Comparison of ENCODE assay signal across 8 mouse cellular contexts in genomic region chr13:118596856-118597255, GRCm38 (mm10).
A peak's percentile ranks its signal among the peaks of the same experiment; 100 is the strongest.
DNase-seq lines count a peak whose midpoint lies in the region; ATAC-seq and TF ChIP-seq lines count a peak whose summit lies in the region.

No protein-coding gene starts in this region.

- H3K9ac ChIP-seq in midbrain, postnatal 0 days (replicated peaks; ENCODE audit: low read length, poor library complexity, severe bottlenecking): no peak overlapping the region

- H3K27ac ChIP-seq in heart, embryonic 10.5 days: no peak overlapping the region
- H3K27ac ChIP-seq in midbrain, postnatal 0 days (ENCODE audit: low read depth, low read length): no peak overlapping the region
- H3K27ac ChIP-seq in midbrain, embryonic 10.5 days (replicated peaks): no peak overlapping the region

- in situ Hi-C loops in Patski (cut with MboI; ENCODE audit: low pct_unique_long_range_greater_than_20kb): loop anchor here (5.0 kb wide), 1 partner anchor 190 kb away; no protein-coding TSS in a partner anchor

- no peaks in the 10 kb centered on the region for H3K27me3 ChIP-seq in heart, embryonic 10.5 days (ENCODE audit: insufficient read depth, poor library complexity, severe bottlenecking)
- no peaks in the 10 kb centered on the region for H3K27me3 ChIP-seq in midbrain, postnatal 0 days (ENCODE audit: insufficient read depth, low read length)
- 0 out of 2 replicates have a peak, but pooled peaks cover 4% of the 10 kb centered on the region for H3K27me3 ChIP-seq in midbrain, embryonic 10.5 days (ENCODE audit: low read depth, poor library complexity, severe bottlenecking)
- H3K27me3 ChIP-seq in Patski: no peaks in the 10 kb centered on the region

- no peaks in the 10 kb centered on the region for H3K4me1 ChIP-seq in heart, embryonic 10.5 days
- no peaks in the 10 kb centered on the region for H3K4me1 ChIP-seq in midbrain, postnatal 0 days (ENCODE audit: insufficient read depth, low read length)
- peaks cover 7% of the 10 kb centered on the region; the same call in 1 of the 2 replicates for H3K4me1 ChIP-seq in midbrain, embryonic 10.5 days

- DNase-seq in heart, adult 11 months: peak; percentile 83
- DNase-seq in heart, embryonic 10.5 days (ENCODE audit: low spot score): no peak
- no peak for DNase-seq in midbrain, postnatal 0 days (ENCODE audit: low spot score)
- no peak for DNase-seq in midbrain, embryonic 10.5 days (ENCODE audit: low spot score)
- DNase-seq in Patski (ENCODE audit: low read depth, low spot score): no peak
- no peak for DNase-seq in ovary, postnatal 10 days (ENCODE audit: low spot score)

- 65% methylated on average over 5 of the region's 5 CpGs for WGBS in heart, embryonic 10.5 days
- WGBS in midbrain, postnatal 0 days: 74% methylated on average over 5 of the region's 5 CpGs
- 67% methylated on average over 5 of the region's 5 CpGs for WGBS in midbrain, embryonic 10.5 days

- no peak for ATAC-seq in midbrain, postnatal 0 days (ENCODE audit: low FRiP score)
- ATAC-seq in Patski: no peak
- peak; percentile 49 to 73; a peak in 3 of 4 replicates for ATAC-seq in hematopoietic stem cell, adult 5-6 weeks (replicated peaks in 1 of 2; ENCODE audit: insufficient read depth in 1 of 2, low FRiP score in 2 of 2, low TSS enrichment in 1 of 2, low read depth in 1 of 2, poor library complexity in 2 of 2, severe bottlenecking in 2 of 2)
- no peak for ATAC-seq in CD4-positive, CD25-positive, alpha-beta regulatory T cell, adult 4 months

- POLR2A ChIA-PET in Patski (lab: Charles Lee): no interaction called here

- H3K9me3 ChIP-seq in heart, embryonic 10.5 days: no peaks in the 10 kb centered on the region
- no peaks in the 10 kb centered on the region for H3K9me3 ChIP-seq in midbrain, postnatal 0 days (ENCODE audit: low read length)
- no peaks in the 10 kb centered on the region for H3K9me3 ChIP-seq in midbrain, embryonic 10.5 days (replicated peaks)

- H3K36me3 ChIP-seq in heart, embryonic 10.5 days: no peaks in the 10 kb centered on the region
- no peaks in the 10 kb centered on the region for H3K36me3 ChIP-seq in midbrain, postnatal 0 days (ENCODE audit: insufficient read depth, low read length)
- H3K36me3 ChIP-seq in midbrain, embryonic 10.5 days: no peaks in the 10 kb centered on the region

- no peak overlapping the region for H3K4me3 ChIP-seq in heart, embryonic 10.5 days
- H3K4me3 ChIP-seq in midbrain, postnatal 0 days (ENCODE audit: low read depth, low read length): no peak overlapping the region
- no peak overlapping the region for H3K4me3 ChIP-seq in midbrain, embryonic 10.5 days

- CTCF ChIA-PET in Patski (lab: Charles Lee): interaction anchor here (1.0 to 2.0 kb wide), 2 partner anchors 9 to 11 kb away, joined by 3 to 6 read pairs; no protein-coding TSS in a partner anchor

- peak; percentile 13; the same call in 1 of the 2 replicates for TF ChIP-seq CTCF in midbrain, postnatal 0 days (IDR thresholded peaks at IDR 0.05)
- TF ChIP-seq CTCF in Patski (IDR thresholded peaks at IDR 0.05): peak; percentile 63

- no peak overlapping the region for H3K4me2 ChIP-seq in midbrain, postnatal 0 days (ENCODE audit: low read depth, low read length, poor library complexity, severe bottlenecking)

Comparison
In these comparisons a context has a peak if more than half of its experiments do, and no peak if none do; other contexts are left out.
1. ATAC-seq: peak in hematopoietic stem cell, adult 5-6 weeks (2 of 2); none in midbrain, postnatal 0 days (single experiment), Patski (single experiment) and CD4-positive, CD25-positive, alpha-beta regulatory T cell, adult 4 months (single experiment).